Mouse (Mus musculus) thymus, adult 2 months (tissue): ENCODE measurements at regions not wholly inside any gene's neighbourhood (a gene's known extent, or its start where the extent isn't known, plus 50 kb on each side); places are given as distances from the start of the nearest gene placed in this dataset.

Source experiments
- CTCF ChIP-seq: fragments of 200-500 bp; IDR thresholded peaks from 2 replicates; pipeline ENCODE4 v1.5.1; 2012; ENCODE audit warnings: mild to moderate bottlenecking, control low read depth, low read length, moderate library complexity, borderline replicate concordance; ENCODE audit not compliant: control insufficient read depth, poor library complexity, insufficient read depth; ENCODE audit errors: extremely low read depth
- POLR2A ChIP-seq: fragments of 200-500 bp; IDR thresholded peaks from 2 replicates; pipeline ENCODE4 v1.6.1; 2012; ENCODE audit warnings: mild to moderate bottlenecking, low read length, control low read depth, moderate library complexity; ENCODE audit not compliant: control insufficient read depth, poor library complexity, insufficient read depth; ENCODE audit errors: extremely low read depth

GRCm38 (mm10) chr3:15200309-15200708, 131.8 kb downstream of the Gm9733 start:
- no peak for TF ChIP-seq POLR2A
- no peak for TF ChIP-seq CTCF
